Mouse (Mus musculus) NIH3T3 (cell line): ENCODE results near the gene Sema4g.

ENCODE experiments used
- DNase-seq: peaks from one replicate; pipeline ENCODE4 v3.0.0-alpha.2; 2012; ENCODE audit warnings: low read depth

Sema4g gene

DNA sequence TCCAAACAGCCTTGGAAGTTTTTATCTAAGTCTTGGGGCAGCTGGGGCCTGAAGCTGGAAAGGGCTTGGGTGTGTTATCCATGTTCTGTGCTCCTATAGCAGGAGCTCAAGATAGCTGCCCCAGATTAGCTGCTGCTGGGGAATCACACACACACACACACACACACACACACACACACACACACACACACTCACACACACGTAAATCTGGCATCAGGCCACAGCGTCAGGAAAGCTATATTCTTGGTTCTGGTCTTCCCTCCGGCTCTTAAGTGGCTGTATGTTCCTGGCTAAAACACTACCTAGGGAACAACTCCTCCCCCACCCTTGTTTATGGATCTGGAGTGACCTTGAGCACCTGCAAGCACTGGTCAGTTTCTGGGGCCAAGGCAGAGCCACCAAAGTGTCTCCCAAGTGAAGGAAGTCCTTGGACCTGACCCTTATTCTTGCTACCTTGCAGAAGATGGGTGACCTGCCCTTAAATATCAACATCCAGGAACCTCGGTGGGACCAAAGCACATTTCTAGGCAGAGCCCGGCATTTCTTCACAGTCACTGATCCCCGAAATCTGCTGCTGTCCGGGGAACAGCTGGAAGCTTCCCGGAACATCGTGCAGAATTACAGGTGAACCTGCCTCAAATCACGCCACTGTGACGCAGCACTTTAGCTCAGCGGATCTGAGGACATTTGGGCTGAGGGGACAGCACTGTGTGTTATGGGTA, 59.9 kb downstream of the Sema4g start:
- DNase-seq: no peak

DNA sequence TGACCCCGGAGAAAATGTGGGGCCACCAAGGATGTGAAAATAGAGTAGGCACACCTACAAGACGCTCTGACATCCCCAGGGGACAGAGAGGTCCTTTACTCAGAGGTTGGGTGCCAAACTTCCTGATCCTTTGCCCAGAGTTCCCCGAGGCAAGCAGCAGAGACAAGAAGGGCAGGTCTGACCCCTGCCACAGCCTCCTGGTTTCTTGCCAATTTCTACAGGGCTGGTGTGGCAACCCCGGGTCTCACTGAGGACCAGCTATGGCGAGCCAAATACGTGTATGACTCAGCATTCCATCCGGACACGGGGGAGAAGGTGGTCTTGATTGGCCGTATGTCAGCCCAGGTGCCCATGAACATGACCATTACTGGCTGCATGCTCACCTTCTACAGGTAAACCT, 60.6 kb downstream of the Sema4g start:
- no peak for DNase-seq
